Mouse (Mus musculus) hindbrain, embryonic 12.5 days (tissue): ENCODE measurements around the gene Spata31d1b. TPM values are rescaled to one million over a fixed set of nuclear protein-coding genes. Genes with fewer than 3 reads are reported as not detected.
"Not testable (repeated sequence)": the region's sequence is repeated elsewhere in the genome, so short reads cannot be mapped to it uniquely, and the experiment has no call there.

Experiments
- ATAC-seq: fragments of 200-750 bp; cut with Nextera tagmentation; 2 replicates; pipeline ENCODE4 v1.8.0; 2017; ENCODE audit warnings: moderate TSS enrichment; ENCODE audit not compliant: low FRiP score
- H3K27ac ChIP-seq: fragments of 300-500 bp; sonication (generic); 2 replicates; pipeline ENCODE4 v1.5.1; 2016; ENCODE audit warnings: mild to moderate bottlenecking
- H3K27me3 ChIP-seq: fragments of 300-500 bp; sonication (generic); 2 replicates; pipeline ENCODE4 v1.6.1; 2016; ENCODE audit warnings: mild to moderate bottlenecking
- H3K36me3 ChIP-seq: fragments of 300-500 bp; sonication (generic); 2 replicates; pipeline ENCODE4 v1.6.1; 2016; ENCODE audit warnings: mild to moderate bottlenecking
- H3K4me1 ChIP-seq: fragments of 300-500 bp; sonication (generic); 2 replicates; pipeline ENCODE4 v1.6.1; 2016
- H3K4me2 ChIP-seq: fragments of 300-500 bp; sonication (generic); replicated peaks from 2 replicates; pipeline ENCODE4 v1.6.1; 2016; ENCODE audit warnings: mild to moderate bottlenecking
- H3K4me3 ChIP-seq: fragments of 300-500 bp; sonication (generic); 2 replicates; pipeline ENCODE4 v1.5.1; 2016; ENCODE audit warnings: mild to moderate bottlenecking
- H3K9ac ChIP-seq: fragments of 300-500 bp; sonication (generic); 2 replicates; pipeline ENCODE4 v1.6.1; 2016; ENCODE audit warnings: mild to moderate bottlenecking, moderate library complexity
- H3K9me3 ChIP-seq: fragments of 300-500 bp; sonication (generic); replicated peaks from 2 replicates; pipeline ENCODE4 v1.6.1; 2016; ENCODE audit warnings: mild to moderate bottlenecking
- WGBS: fragments of 180-500 bp; shearing (Covaris S2); methylation state at CpG from one replicate; pipeline ENCODE4 v1.1.7; 2016; 5-methylcytosine and 5-hydroxymethylcytosine counted together
- polyA plus RNA-seq: library from polyadenylated mRNA; unstranded; fragments of >200 nt; fragmentation: Nextera tagmentation; extraction: Ambion mirVana; gene quantifications from 2 replicates; pipeline ENCODE4 v1.2.1, GENCODE M21; 2016

Spata31d1b gene
- polyA plus RNA-seq, 1 experiment from 2014 or later = not detected

- no peak overlapping the region for H3K27ac ChIP-seq
- no peaks in the 10 kb centered on the region for H3K9me3 ChIP-seq
- 86% methylated on average over 8 of the region's 8 CpGs for WGBS
- H3K27me3 ChIP-seq = peaks cover 3% of the 10 kb centered on the region; the same call in 1 of the 2 replicates
- H3K36me3 ChIP-seq = no peaks in the 10 kb centered on the region
- H3K9ac ChIP-seq = no peak overlapping the region
- no peak overlapping the region for H3K4me3 ChIP-seq
- H3K4me2 ChIP-seq = no peak overlapping the region
- no peaks in the 10 kb centered on the region for H3K4me1 ChIP-seq
- no peak for ATAC-seq
Observed at GRCm38 (mm10) chr13:59699131-59699530, 13.0 kb upstream of the Spata31d1b start.

GRCm38 (mm10) chr13:59700137-59700536 lies 11.9 kb upstream of the Spata31d1b start:
- H3K27ac ChIP-seq, H3K36me3 ChIP-seq, H3K9me3 ChIP-seq, ATAC-seq, H3K27me3 ChIP-seq, H3K9ac ChIP-seq, H3K4me3 ChIP-seq, H3K4me2 ChIP-seq, H3K4me1 ChIP-seq: not testable (repeated sequence)
- 47% methylated on average over 1 of the region's 1 CpGs for WGBS

- H3K4me2 ChIP-seq = no peak overlapping the region
- WGBS = 87% methylated on average over 12 of the region's 12 CpGs
- no peak overlapping the region for H3K27ac ChIP-seq
- H3K4me3 ChIP-seq = no peak overlapping the region
- no peaks in the 10 kb centered on the region for H3K9me3 ChIP-seq
- H3K9ac ChIP-seq = no peak overlapping the region
- H3K4me1 ChIP-seq = 0 out of 2 replicates have a peak, but pooled peaks cover 6% of the 10 kb centered on the region
- no peak for ATAC-seq
- peaks cover 8% of the 10 kb centered on the region for H3K27me3 ChIP-seq
- no peaks in the 10 kb centered on the region for H3K36me3 ChIP-seq
Observed at GRCm38 (mm10) chr13:59703514-59703913, 8.6 kb upstream of the Spata31d1b start.

GRCm38 (mm10) chr13:59704562-59704961 lies 7.5 kb upstream of the Spata31d1b start:
- Histone ChIP-seq H3K9me3 (no peaks in the 10 kb centered on the region), H3K4me2 (no peak overlapping the region), H3K9ac (no peak overlapping the region), H3K27me3 (peaks cover 8% of the 10 kb centered on the region), H3K4me3 (no peak overlapping the region), H3K36me3 (no peaks in the 10 kb centered on the region), H3K27ac (no peak overlapping the region), H3K4me1 (0 out of 2 replicates have a peak, but pooled peaks cover 6% of the 10 kb centered on the region)
- no peak for ATAC-seq
- 70% methylated on average over 12 of the region's 12 CpGs for WGBS

GRCm38 (mm10) chr13:59710230-59710629 lies 1.9 kb upstream of the Spata31d1b start, which contains the start of gene Spata31d1a:
Gene Spata31d1a (minus strand): TSS chr13:59710330.
- no peak within 1 kb of the TSS for H3K9ac ChIP-seq
- no peaks in the 10 kb centered on the region for H3K27me3 ChIP-seq
- H3K4me2 ChIP-seq = no peak within 1 kb of the TSS
- H3K9me3 ChIP-seq = no peaks in the 10 kb centered on the region
- H3K4me1 ChIP-seq = no peaks in the 10 kb centered on the region
- H3K4me3 ChIP-seq = no peak within 1 kb of the TSS
- H3K27ac ChIP-seq = no peak within 1 kb of the TSS
- no peaks in the 10 kb centered on the region for H3K36me3 ChIP-seq
- no peak for ATAC-seq
- WGBS = 91% methylated on average over 15 of the region's 15 CpGs

- no peak overlapping the region for H3K9ac ChIP-seq
- no peaks in the 10 kb centered on the region for H3K9me3 ChIP-seq
- no peak for ATAC-seq
- H3K4me1 ChIP-seq = no peaks in the 10 kb centered on the region
- WGBS = 41% methylated on average over 3 of the region's 3 CpGs
- H3K27me3 ChIP-seq = no peaks in the 10 kb centered on the region
- no peak overlapping the region for H3K27ac ChIP-seq
- H3K4me2 ChIP-seq = no peak overlapping the region
- no peaks in the 10 kb centered on the region for H3K36me3 ChIP-seq
- H3K4me3 ChIP-seq = no peak overlapping the region
Observed at GRCm38 (mm10) chr13:59713710-59714109, 1.6 kb downstream of the Spata31d1b start.

- H3K27ac ChIP-seq, H3K4me2 ChIP-seq, H3K27me3 ChIP-seq, ATAC-seq, H3K4me1 ChIP-seq, H3K36me3 ChIP-seq, H3K4me3 ChIP-seq, H3K9ac ChIP-seq, H3K9me3 ChIP-seq: not testable (repeated sequence)
- 35% methylated on average over 6 of the region's 6 CpGs for WGBS
Observed at GRCm38 (mm10) chr13:59718857-59719440, 6.9 kb downstream of the Spata31d1b start.

GRCm38 (mm10) chr13:59719475-59719874 lies 7.4 kb downstream of the Spata31d1b start:
- WGBS = 94% methylated on average over 1 of the region's 1 CpGs
- Histone ChIP-seq H3K4me1 (0 out of 2 replicates have a peak, but pooled peaks cover 5% of the 10 kb centered on the region), H3K9ac (no peak overlapping the region), H3K9me3 (no peaks in the 10 kb centered on the region), H3K27me3 (no peaks in the 10 kb centered on the region), H3K4me3 (no peak overlapping the region), H3K27ac (no peak overlapping the region), H3K36me3 (no peaks in the 10 kb centered on the region), H3K4me2 (no peak overlapping the region)
- no peak for ATAC-seq

GRCm38 (mm10) chr13:59722089-59722488 lies 10.0 kb downstream of the Spata31d1b start:
- not testable (repeated sequence) for H3K36me3 ChIP-seq, H3K27ac ChIP-seq, H3K9ac ChIP-seq, H3K4me1 ChIP-seq, H3K27me3 ChIP-seq, H3K4me2 ChIP-seq, H3K9me3 ChIP-seq, ATAC-seq, H3K4me3 ChIP-seq
- 97% methylated on average over 1 of the region's 1 CpGs for WGBS

- peaks cover 9% of the 10 kb centered on the region; the same call in 1 of the 2 replicates for H3K4me1 ChIP-seq
- H3K27me3 ChIP-seq = peaks cover 8% of the 10 kb centered on the region
- H3K36me3 ChIP-seq = no peaks in the 10 kb centered on the region
- WGBS = 36% methylated on average over 29 of the region's 29 CpGs
- H3K4me2 ChIP-seq = peak overlapping the region; percentile 38
- no peaks in the 10 kb centered on the region for H3K9me3 ChIP-seq
- no peak overlapping the region for H3K9ac ChIP-seq
- ATAC-seq = no peak
- no peak overlapping the region for H3K27ac ChIP-seq
- no peak overlapping the region for H3K4me3 ChIP-seq
Observed at GRCm38 (mm10) chr13:59726139-59726867, 14.2 kb downstream of the Spata31d1b start.

GRCm38 (mm10) chr13:59728378-59729093 lies 16.5 kb downstream of the Spata31d1b start:
- ATAC-seq = peak; percentile 89
- no peak overlapping the region for H3K4me2 ChIP-seq
- peaks cover 9% of the 10 kb centered on the region; the same call in 1 of the 2 replicates for H3K4me1 ChIP-seq
- H3K27me3 ChIP-seq = peaks cover 8% of the 10 kb centered on the region
- H3K4me3 ChIP-seq = no peak overlapping the region
- H3K9ac ChIP-seq = no peak overlapping the region
- no peaks in the 10 kb centered on the region; the same call in 1 of the 2 replicates for H3K9me3 ChIP-seq
- 34% methylated on average over 7 of the region's 7 CpGs for WGBS
- H3K27ac ChIP-seq = no peak overlapping the region
- no peaks in the 10 kb centered on the region for H3K36me3 ChIP-seq

- no peak within 1 kb of the TSS for H3K4me3 ChIP-seq
- H3K9ac ChIP-seq = no peak within 1 kb of the TSS
- no peaks in the 10 kb centered on the region for H3K36me3 ChIP-seq
- 48% methylated on average over 7 of the region's 7 CpGs for WGBS
- H3K4me2 ChIP-seq = no peak within 1 kb of the TSS
- H3K27ac ChIP-seq = no peak within 1 kb of the TSS
- H3K9me3 ChIP-seq = no peaks in the 10 kb centered on the region; the same call in 1 of the 2 replicates
- ATAC-seq = no peak
- H3K4me1 ChIP-seq = peaks cover 7% of the 10 kb centered on the region; the same call in 1 of the 2 replicates
- H3K27me3 ChIP-seq = peaks cover 4% of the 10 kb centered on the region
Observed at GRCm38 (mm10) chr13:59731652-59732051, 19.6 kb downstream of the Spata31d1b start, which contains the start of gene Spata31d1d. Gene Spata31d1d (minus strand): TSS chr13:59731752.
